Mouse (Mus musculus) urinary bladder, adult 18-20 months (tissue): ENCODE results near the gene 4930444G20Rik.
A peak's percentile ranks its signal among the peaks of the same experiment; 100 is the strongest.
"Not testable (repeated sequence)": the region's sequence is repeated elsewhere in the genome, so short reads cannot be mapped to it uniquely, and the experiment has no call there.

Experiments
- DNase-seq, 2 experiments: peaks; one replicate each; pipeline ENCODE4 v3.0.0; 2022; ENCODE audit warnings: low spot score in 2 of 2, mixed read lengths in 2 of 2

The 4930444G20Rik gene

GRCm38 (mm10) chr10:22067979-22068378, at the start of gene 4930444G20Rik:
TSS of gene 4930444G20Rik (minus strand) at chr10:22068079.
- DNase-seq: not testable (repeated sequence)

GRCm38 (mm10) chr10:22074531-22074930, 6.7 kb upstream of the 4930444G20Rik start:
- no peak for DNase-seq

DNA sequence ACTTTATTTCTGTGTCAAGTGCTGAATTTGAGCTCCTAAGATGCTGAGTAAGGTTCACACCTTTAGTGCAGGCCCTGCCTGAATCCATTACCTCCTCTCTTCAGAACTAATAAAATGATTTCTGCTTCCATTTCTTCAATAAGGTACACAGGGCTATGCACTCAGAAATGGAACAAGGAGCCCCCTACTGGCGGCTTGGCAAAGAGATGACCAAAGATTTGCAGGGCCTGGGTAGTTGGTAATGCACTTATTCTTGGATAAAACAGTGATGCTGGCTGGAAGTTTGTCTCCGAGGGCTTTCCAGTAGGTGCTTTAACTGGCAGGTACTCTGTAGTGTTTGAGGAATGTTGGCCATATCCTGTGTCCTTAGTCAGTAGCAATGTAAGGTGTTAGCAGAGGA, 4.9 kb upstream of the 4930444G20Rik start:
- no peak for DNase-seq

DNA sequence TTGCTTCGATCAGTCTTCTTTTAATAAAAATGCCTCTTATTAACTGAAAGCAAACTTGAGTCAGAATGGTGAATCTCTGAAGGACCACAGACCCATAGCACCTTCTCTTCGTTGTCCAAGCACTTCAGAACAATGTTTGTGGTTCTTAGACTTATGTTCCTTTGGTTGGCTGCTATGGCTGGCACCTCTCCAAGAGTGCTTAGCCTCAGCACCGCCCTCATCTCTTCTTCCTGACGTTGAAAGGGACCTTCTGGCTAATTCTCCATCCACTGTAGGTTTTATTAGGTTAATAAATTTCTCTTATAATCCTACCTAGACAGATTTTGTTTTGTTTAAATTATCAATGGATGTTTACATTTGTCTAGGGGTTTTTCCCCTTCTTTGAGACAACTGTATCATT, 2.7 kb upstream of the 4930444G20Rik start:
- no peak for DNase-seq

- no peak for DNase-seq
Measured at GRCm38 (mm10) chr10:22070168-22070567, 2.3 kb upstream of the 4930444G20Rik start.

DNA sequence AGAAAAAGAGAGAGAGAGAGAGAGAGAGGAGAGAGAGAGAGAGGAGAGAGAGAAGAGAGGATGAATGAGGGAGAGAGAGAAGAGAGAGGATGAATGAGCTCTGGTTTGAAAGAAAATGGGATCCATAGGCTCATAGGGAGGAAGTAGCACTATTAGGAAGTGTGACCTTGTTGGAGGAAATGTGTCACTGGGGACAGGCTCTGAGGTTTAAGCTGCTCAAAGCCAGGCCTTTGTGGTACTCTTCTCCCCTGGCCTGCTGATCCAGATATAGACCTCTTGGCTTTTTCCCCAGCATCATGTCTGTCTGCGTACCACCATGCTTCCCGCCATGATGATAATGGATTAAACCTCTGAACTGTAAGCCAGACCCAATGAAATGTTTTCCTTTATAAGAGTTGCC, 8.5 kb downstream of the 4930444G20Rik start:
- no peak for DNase-seq

DNA sequence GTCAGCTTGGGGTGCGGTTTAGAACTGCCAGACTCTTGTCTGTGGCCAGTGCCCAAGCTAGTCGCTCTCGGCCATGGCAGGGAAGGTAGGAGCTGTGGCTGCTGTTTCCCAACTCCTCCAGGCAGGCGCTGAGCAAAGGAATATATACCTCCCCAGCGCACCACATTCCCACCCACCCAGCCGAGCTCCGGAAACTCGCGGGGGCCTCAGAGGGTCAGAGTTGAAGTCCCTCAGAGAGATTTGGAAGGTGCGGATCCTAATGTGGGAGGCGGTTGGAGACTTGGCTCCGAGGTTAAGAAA, 8.9 kb downstream of the 4930444G20Rik start:
- DNase-seq: no peak

- peak; percentile 89 to 96 for DNase-seq
Measured at GRCm38 (mm10) chr10:22058218-22059025, 9.5 kb downstream of the 4930444G20Rik start.

DNA sequence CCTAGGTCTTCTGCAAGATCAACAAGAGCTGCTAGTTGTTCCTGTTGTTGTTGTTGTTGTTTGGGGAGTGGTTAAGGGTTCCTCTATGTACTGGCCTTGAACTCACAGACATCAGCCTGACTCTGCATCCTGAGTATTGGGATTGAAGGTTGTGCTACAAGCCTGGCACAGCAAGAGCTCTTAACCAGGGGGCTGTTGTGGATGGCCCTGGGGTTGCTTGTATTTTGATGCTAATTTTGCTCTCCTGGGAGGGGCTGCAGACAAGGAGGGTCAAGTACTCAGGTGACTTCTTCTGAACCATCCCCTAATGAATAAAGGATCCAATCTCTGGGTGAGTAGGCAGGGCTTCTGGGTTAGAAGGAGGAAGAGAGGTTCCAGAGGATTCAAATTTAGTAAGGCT, 12.6 kb downstream of the 4930444G20Rik start:
- no peak for DNase-seq

DNA sequence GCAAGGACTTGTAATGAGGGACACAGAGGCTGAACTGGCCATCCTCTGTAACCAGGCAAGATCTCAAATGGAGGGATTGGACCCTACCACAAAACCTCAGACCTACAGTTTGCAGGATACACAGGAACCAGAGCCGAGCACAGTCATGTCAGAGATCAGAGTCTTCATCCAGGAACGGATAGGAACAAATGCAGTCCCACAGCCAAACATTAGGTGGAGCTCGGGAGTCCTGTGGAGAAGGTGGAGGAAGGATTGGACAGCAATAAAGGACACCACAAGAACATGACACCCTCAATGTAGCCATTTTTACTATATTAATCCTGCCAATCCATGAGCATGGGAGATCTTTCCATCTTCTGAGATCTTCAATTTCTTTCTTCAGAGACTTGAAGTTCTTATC, 31.6 kb downstream of the 4930444G20Rik start:
- peak; percentile 18 to 19 for DNase-seq

- DNase-seq: no peak
Measured at GRCm38 (mm10) chr10:22034303-22034702, 33.6 kb downstream of the 4930444G20Rik start.

DNA sequence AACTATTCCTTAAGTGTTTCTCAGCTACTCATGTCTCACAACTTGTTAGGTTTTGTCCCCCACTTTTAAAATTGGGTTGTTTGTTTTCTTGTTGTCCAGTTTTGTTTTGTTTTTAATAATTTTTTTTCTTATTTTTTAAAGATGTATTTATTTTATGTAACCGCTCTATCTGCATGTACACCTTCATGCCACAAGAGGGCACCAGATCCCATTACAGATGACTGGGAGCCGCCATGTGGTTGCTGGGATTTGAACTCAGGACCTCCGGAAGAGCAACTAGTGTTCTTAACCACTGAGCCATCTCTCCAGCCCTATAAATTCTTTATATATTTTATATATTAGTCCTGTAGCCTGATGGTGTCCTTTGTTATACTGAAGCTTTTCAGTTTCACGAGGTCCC, 49.3 kb downstream of the 4930444G20Rik start:
- no peak for DNase-seq

DNA sequence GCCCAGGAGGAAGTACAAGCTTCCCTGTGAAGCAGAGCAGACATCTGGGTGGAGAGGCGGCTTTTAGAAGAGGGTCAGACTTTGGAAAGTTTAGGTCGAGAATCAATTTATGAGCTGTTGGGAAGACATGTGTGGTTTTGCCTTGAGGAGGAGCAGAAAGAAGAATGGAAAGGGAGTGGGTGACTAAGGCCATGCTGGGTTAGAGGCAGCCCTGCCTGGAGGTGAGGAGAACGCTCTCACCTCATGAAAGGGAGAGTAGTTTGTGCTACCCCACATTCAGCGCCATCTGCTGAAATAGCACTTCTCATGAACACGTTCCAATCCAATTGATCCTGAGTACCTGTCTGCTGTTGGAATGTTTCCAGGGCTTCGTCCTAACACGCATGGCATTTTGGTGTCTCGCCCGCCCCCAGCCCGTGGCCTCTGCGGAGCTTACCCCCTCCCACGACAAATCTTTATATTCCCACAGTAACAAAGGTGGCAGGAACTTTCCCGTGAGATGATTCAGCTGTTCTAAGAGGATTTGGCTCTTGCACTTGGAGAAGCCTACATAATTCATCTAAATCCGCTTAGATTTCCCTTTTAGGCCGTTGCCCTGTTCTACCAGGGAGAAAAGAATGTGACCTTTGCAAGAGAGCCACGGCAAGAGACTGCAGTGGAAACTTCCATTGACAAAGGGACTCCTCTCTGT, 50.3 kb downstream of the 4930444G20Rik start:
- DNase-seq: no peak
